Mouse (Mus musculus): ENCODE results near the gene Pi4kb. TPM values are rescaled to one million over a fixed set of nuclear protein-coding genes. Genes with fewer than 3 reads are reported as not detected.

Gene Pi4kb
- polyA plus RNA-seq, 1 experiment from 2014 or later: 8.4 TPM

Small RNA genes within 50 kb of the gene (microRNA-seq; reads per million reads assigned to microRNA genes)
- 0.76 reads per million for gene Mir7013

Other genes starting within 250 kb of the Pi4kb start
- 3.4 and 8.0 TPM in 2 replicates for gene Cgn, start 188.2 kb upstream of the Pi4kb start, polyA plus RNA-seq (2016; fragmentation: Nextera tagmentation; extraction: Ambion mirVana)
- 11.8 and 13.2 TPM in 2 replicates for gene Pogz, start 137.2 kb upstream of the Pi4kb start, polyA plus RNA-seq (2016; fragmentation: Nextera tagmentation; extraction: Ambion mirVana)
- gene Psmb4, start 87.8 kb upstream of the Pi4kb start, polyA plus RNA-seq (2016; fragmentation: Nextera tagmentation; extraction: Ambion mirVana): 305 and 348 TPM in 2 replicates
- 30.5 and 35.8 TPM in 2 replicates for gene Selenbp1, start 41.7 kb upstream of the Pi4kb start, polyA plus RNA-seq (2016; fragmentation: Nextera tagmentation; extraction: Ambion mirVana)
- 7.3 and 7.8 TPM in 2 replicates for gene Rfx5, start 20.7 kb upstream of the Pi4kb start, polyA plus RNA-seq (2016; fragmentation: Nextera tagmentation; extraction: Ambion mirVana)
- 28.1 and 28.2 TPM in 2 replicates for gene Zfp687, start 40.7 kb downstream of the Pi4kb start, polyA plus RNA-seq (2016; fragmentation: Nextera tagmentation; extraction: Ambion mirVana)
- gene Psmd4, start 67.9 kb downstream of the Pi4kb start, polyA plus RNA-seq (2016; fragmentation: Nextera tagmentation; extraction: Ambion mirVana): 282 and 332 TPM in 2 replicates
- gene Pip5k1a, start 132.2 kb downstream of the Pi4kb start, polyA plus RNA-seq (2016; fragmentation: Nextera tagmentation; extraction: Ambion mirVana): 18.3 and 18.8 TPM in 2 replicates
- 124 and 172 TPM in 2 replicates for gene Vps72, start 136.3 kb downstream of the Pi4kb start, polyA plus RNA-seq (2016; fragmentation: Nextera tagmentation; extraction: Ambion mirVana)
- 0.70 and 0.90 TPM in 2 replicates for gene Tmod4, start 149.7 kb downstream of the Pi4kb start, polyA plus RNA-seq (2016; fragmentation: Nextera tagmentation; extraction: Ambion mirVana)
- 55.3 and 60.9 TPM in 2 replicates for gene Scnm1, start 159.3 kb downstream of the Pi4kb start, polyA plus RNA-seq (2016; fragmentation: Nextera tagmentation; extraction: Ambion mirVana)
- 8.7 and 10.1 TPM in 2 replicates for gene Lysmd1, start 159.4 kb downstream of the Pi4kb start, polyA plus RNA-seq (2016; fragmentation: Nextera tagmentation; extraction: Ambion mirVana)
- 0.21 and 1.2 TPM in 2 replicates for gene Tnfaip8l2, start 167.6 kb downstream of the Pi4kb start, polyA plus RNA-seq (2016; fragmentation: Nextera tagmentation; extraction: Ambion mirVana)
- 1.9 and 4.1 TPM in 2 replicates for gene Sema6c, start 185.7 kb downstream of the Pi4kb start, polyA plus RNA-seq (2016; fragmentation: Nextera tagmentation; extraction: Ambion mirVana)
- 8.7 and 8.8 TPM in 2 replicates for gene Gabpb2, start 243.2 kb downstream of the Pi4kb start, polyA plus RNA-seq (2016; fragmentation: Nextera tagmentation; extraction: Ambion mirVana)